ENCODE assay signal across 8 mouse cellular contexts in the genomic region with DNA sequence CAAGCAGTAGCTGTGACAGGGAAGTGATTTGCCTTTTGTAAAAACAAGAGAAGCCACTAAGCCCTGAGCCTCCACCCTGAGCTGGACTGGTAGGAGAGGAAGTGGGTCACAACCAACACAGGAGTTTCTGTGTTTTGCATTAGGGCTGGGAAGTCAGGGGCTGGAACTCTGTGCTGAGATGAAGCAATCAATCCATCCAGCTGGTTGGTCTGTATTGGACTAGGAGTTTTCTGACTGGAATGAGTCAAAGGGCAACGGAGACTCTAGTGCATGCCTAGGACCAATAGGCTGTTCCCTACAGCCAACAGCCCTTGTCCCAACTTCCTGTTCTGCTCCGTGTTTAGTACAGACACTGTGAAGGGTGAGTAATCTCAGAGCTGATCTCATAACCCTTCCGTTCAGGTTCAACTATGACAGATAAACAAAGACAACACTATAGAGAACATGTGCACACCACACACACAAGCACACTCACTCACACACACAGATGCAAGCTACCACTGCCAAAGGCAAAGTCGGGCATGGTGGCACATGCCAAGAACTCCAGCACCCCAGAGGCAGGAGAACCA. TPM values are rescaled to one million over a fixed set of nuclear protein-coding genes. Genes with fewer than 3 reads are reported as not detected.
DNase-seq lines count a peak whose midpoint lies in the region; ATAC-seq lines count a peak whose summit lies in the region.

No protein-coding gene starts in this region.

- DNase-seq in kidney, postnatal 25 days: no peak
- peak; percentile 74 for DNase-seq in fibroblast of lung, adult 2 months (ENCODE audit: low read depth)
- no peak for DNase-seq in limb, embryonic 10.5 days (ENCODE audit: low spot score)
- DNase-seq in right cerebral cortex, postnatal 25 days: no peak
- DNase-seq in cerebellum, adult 9-11 months: no peak

- H3K27ac ChIP-seq in kidney, embryonic 16.5 days (ENCODE audit: low read length): peak overlapping the region; percentile 96
- H3K27ac ChIP-seq in limb, embryonic 10.5 days: peak overlapping the region; percentile 96; the same call in 1 of the 2 replicates
- H3K27ac ChIP-seq in midbrain, embryonic 16.5 days (ENCODE audit: low read length): 0 out of 2 replicates have a peak overlapping the region, but pooled peaks have one; percentile 42

- no peaks in the 10 kb centered on the region for H3K36me3 ChIP-seq in kidney, embryonic 16.5 days (ENCODE audit: insufficient read depth, low read length)
- no peaks in the 10 kb centered on the region for H3K36me3 ChIP-seq in limb, embryonic 10.5 days
- no peaks in the 10 kb centered on the region for H3K36me3 ChIP-seq in midbrain, embryonic 16.5 days (ENCODE audit: control insufficient read depth, insufficient read depth, low read length)

- H3K9ac ChIP-seq in kidney, embryonic 16.5 days (replicated peaks; ENCODE audit: low read length): no peak overlapping the region
- no peak overlapping the region for H3K9ac ChIP-seq in midbrain, embryonic 16.5 days (ENCODE audit: low read depth, low read length)

- H3K27me3 ChIP-seq in kidney, embryonic 16.5 days (ENCODE audit: insufficient read depth, low read length): no peaks in the 10 kb centered on the region
- H3K27me3 ChIP-seq in limb, embryonic 10.5 days (ENCODE audit: low read depth, poor library complexity, severe bottlenecking): peaks cover 7% of the 10 kb centered on the region; the same call in 1 of the 2 replicates
- no peaks in the 10 kb centered on the region for H3K27me3 ChIP-seq in midbrain, embryonic 16.5 days (ENCODE audit: control insufficient read depth, insufficient read depth, low read depth, low read length)

- no peak overlapping the region for H3K4me3 ChIP-seq in kidney, embryonic 16.5 days (ENCODE audit: low read length)
- H3K4me3 ChIP-seq in limb, embryonic 10.5 days: no peak overlapping the region
- no peak overlapping the region for H3K4me3 ChIP-seq in midbrain, embryonic 16.5 days (ENCODE audit: low read depth, low read length)

- H3K9me3 ChIP-seq in kidney, embryonic 16.5 days (ENCODE audit: low read length): no peaks in the 10 kb centered on the region
- H3K9me3 ChIP-seq in limb, embryonic 10.5 days (replicated peaks): no peaks in the 10 kb centered on the region
- H3K9me3 ChIP-seq in midbrain, embryonic 16.5 days (replicated peaks; ENCODE audit: control insufficient read depth, low read length, poor library complexity, severe bottlenecking): no peaks in the 10 kb centered on the region

- ATAC-seq in kidney, embryonic 16.5 days (ENCODE audit: low FRiP score, low TSS enrichment): no peak
- ATAC-seq in midbrain, embryonic 16.5 days: no peak
- no peak for ATAC-seq in erythroblast, adult 5-6 weeks (replicated peaks; ENCODE audit: low FRiP score, poor library complexity, severe bottlenecking)

- peaks cover 80% of the 10 kb centered on the region for H3K4me1 ChIP-seq in kidney, embryonic 16.5 days (ENCODE audit: insufficient read depth, low read length)
- H3K4me1 ChIP-seq in limb, embryonic 10.5 days: peaks cover 80% of the 10 kb centered on the region
- H3K4me1 ChIP-seq in midbrain, embryonic 16.5 days (ENCODE audit: control insufficient read depth, insufficient read depth, low read length): peaks cover 45% of the 10 kb centered on the region

- WGBS in kidney, embryonic 16.5 days: 39% methylated on average over 4 of the region's 4 CpGs
- WGBS in limb, embryonic 10.5 days: 74% methylated on average over 4 of the region's 4 CpGs
- 66% methylated on average over 4 of the region's 4 CpGs for WGBS in midbrain, embryonic 16.5 days

- H3K4me2 ChIP-seq in kidney, embryonic 16.5 days (replicated peaks; ENCODE audit: low read depth, low read length): no peak overlapping the region
- no peak overlapping the region for H3K4me2 ChIP-seq in midbrain, embryonic 16.5 days (ENCODE audit: low read length)

RNA-seq across cellular contexts. Expression of a gene that starts 13.6 kb away (rescaled TPM):
- polyA plus RNA-seq in kidney, embryonic 16.5 days (2015; fragmentation: Nextera tagmentation; extraction: Ambion mirVana): 36.2 and 38.2 TPM in 2 replicates
- polyA plus RNA-seq in limb, embryonic 10.5 days (2016; fragmentation: Nextera tagmentation; extraction: Ambion mirVana): 10.1 and 17.7 TPM in 2 replicates
- 27.2 and 34.9 TPM in 2 replicates for polyA plus RNA-seq in midbrain, embryonic 16.5 days (2015; fragmentation: Nextera tagmentation; extraction: Ambion mirVana)
- total RNA-seq in erythroblast, adult 5-6 weeks (2015; ENCODE audit: low replicate concordance): 173 and 183 TPM in 2 replicates
- 354 and 411 TPM in 2 replicates for total RNA-seq in erythroblast, adult 5-6 weeks (2017; ENCODE audit: low replicate concordance)

RNA-seq across cellular contexts. Expression of a gene that starts 28.3 kb away (rescaled TPM):
- polyA plus RNA-seq in kidney, embryonic 16.5 days (2015; fragmentation: Nextera tagmentation; extraction: Ambion mirVana): 12.5 and 17.1 TPM in 2 replicates
- 2.4 and 2.5 TPM in 2 replicates for polyA plus RNA-seq in limb, embryonic 10.5 days (2016; fragmentation: Nextera tagmentation; extraction: Ambion mirVana)
- polyA plus RNA-seq in midbrain, embryonic 16.5 days (2015; fragmentation: Nextera tagmentation; extraction: Ambion mirVana): 9.8 and 15.2 TPM in 2 replicates
- not detected in 2 replicates for total RNA-seq in erythroblast, adult 5-6 weeks (2015; ENCODE audit: low replicate concordance)
- total RNA-seq in erythroblast, adult 5-6 weeks (2017; ENCODE audit: low replicate concordance): not detected in 2 replicates

RNA-seq across cellular contexts. Expression of a gene that starts 45.7 kb away (rescaled TPM):
- polyA plus RNA-seq in kidney, embryonic 16.5 days (2015; fragmentation: Nextera tagmentation; extraction: Ambion mirVana): 0.17 and 0.21 TPM in 2 replicates
- not detected in 2 replicates for polyA plus RNA-seq in limb, embryonic 10.5 days (2016; fragmentation: Nextera tagmentation; extraction: Ambion mirVana)
- 0.21 TPM in 1 of 2 replicates, not detected in the other for polyA plus RNA-seq in midbrain, embryonic 16.5 days (2015; fragmentation: Nextera tagmentation; extraction: Ambion mirVana)
- 1.3 and 2.9 TPM in 2 replicates for total RNA-seq in erythroblast, adult 5-6 weeks (2015; ENCODE audit: low replicate concordance)
- total RNA-seq in erythroblast, adult 5-6 weeks (2017; ENCODE audit: low replicate concordance): 0.28 TPM in 1 of 2 replicates, not detected in the other

Comparison
In these comparisons a context has a peak if more than half of its experiments do, and no peak if none do; other contexts are left out.
1. H3K27ac ChIP-seq: peak in every context shown above with its lines; median percentile 96 in kidney, embryonic 16.5 days; 96 in limb, embryonic 10.5 days; 42 in midbrain, embryonic 16.5 days.